Mouse (Mus musculus): ENCODE data around the gene Notch3.

Gene Notch3

DNA sequence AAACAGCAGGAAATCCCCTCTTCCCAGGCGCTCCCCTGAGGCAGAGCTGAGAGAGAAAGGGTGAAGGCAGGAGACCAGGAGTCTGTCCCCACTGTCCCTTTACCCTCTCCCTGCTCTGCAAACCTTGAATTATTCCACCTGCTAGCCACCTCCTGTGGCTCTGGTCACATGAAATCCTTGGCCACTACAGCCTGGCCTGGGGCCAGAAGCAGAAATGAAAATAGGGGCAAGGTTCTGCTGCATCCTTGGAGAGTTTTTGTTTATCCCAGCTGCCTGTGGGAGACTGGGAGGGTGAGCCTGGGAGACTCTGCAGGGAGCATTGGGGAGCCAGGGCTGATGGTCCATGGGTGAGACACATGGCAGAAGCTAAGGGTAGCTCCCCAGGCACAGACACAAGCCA, 69.0 kb downstream of the Notch3 start:
- DNase-seq (ENCODE audit: low spot score in 2 of 2) = no peak

DNA sequence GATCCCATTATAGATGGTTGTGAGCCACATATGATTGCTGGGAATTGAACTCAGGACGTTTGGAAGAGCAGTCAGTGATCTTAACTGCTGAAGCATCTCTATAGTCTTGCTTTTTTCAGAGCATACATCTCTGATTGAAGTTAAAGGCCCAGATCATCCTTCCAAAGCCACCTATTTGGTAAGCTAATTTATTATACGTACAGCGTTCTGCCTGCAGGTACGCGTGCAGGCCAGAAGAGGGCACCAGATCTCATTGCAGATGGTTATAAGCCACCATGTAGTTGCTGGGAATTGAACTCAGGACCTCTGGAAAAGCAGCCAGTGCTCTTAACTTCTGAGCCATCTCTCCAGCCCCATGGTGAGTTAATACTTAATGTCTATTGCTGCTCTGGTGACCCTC, 73.8 kb downstream of the Notch3 start:
- DNase-seq (ENCODE audit: low spot score in 2 of 2) = no peak

DNA sequence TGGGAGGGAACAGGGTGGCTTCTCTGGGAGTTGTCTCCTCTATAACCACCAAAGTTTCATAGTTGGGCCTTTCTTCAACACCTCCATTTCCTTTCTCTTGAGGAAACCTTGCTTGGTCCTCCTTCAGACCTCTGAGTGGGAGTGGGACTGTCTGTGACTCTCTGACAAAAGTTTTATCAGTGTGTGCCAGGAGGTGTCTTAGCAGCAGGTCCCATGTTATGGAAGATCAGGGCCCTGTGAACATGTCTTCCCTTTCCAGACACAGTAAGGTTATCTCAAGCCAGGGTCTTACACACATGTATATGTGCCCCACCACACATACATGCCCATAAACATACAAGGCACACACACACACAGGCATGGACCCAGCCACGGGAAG, 74.4 kb downstream of the Notch3 start:
- no peak for DNase-seq (ENCODE audit: low spot score in 2 of 2)

DNA sequence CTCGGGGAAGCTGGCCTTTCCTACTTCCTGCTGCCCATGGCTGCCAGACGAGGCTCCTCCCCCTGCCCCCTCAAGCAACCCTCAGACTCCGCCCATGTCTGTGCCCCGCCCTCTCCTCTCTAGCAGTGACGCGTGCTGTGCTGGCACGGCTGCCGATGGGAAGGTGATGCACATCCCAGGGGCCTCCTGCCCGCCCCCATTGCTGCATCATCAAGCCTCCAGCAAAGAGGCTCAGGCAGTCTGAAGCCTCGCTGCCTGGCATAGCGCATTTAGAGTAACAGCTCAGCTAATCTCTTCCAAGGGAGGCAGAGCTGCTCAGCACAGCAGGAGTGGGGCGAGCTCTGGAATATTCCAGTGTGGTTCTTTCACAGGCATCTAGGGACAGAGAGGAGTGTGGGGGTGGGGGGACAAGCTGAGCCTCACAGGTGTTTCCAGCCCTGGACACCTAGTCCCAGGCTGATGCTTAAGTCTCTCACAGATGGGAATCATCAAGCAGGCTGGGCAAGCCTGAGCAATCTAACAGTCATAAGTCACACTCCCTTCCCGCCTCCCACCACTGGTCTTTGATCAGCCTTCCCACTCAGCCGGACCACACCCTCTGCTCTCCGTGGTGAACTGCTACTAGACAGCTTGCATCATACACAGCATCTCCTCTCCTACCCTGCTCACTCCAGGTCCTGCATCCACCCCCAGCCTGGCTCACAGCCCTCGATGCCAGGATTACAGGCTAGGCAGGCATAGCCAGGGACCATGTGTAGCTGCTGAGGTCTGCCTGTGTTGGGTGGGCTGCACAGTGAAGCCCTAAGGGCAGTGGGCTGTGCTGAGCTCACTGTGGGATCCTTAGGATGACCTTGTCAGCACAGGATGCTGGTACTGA, 75.0 kb downstream of the Notch3 start:
- peak; percentile 73 to 82 for DNase-seq (ENCODE audit: low spot score in 2 of 2)

DNA sequence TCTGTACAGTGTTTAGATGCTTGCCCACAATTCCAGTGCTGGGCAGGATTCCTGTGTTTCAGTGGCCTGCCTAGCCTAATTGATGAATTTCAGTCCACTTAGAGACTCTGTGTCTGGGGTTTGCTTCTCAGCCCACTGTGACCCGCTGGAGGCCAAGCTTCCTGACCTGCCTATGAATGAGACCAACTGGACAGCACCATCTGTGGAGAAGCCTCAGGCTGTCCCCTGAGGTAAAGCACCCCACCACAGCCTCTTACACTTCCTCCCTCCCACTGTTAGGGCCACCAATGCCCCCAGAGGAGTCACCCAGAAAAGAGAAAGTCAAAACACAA, 75.7 kb downstream of the Notch3 start:
- no peak for DNase-seq (ENCODE audit: low spot score in 2 of 2)

DNA sequence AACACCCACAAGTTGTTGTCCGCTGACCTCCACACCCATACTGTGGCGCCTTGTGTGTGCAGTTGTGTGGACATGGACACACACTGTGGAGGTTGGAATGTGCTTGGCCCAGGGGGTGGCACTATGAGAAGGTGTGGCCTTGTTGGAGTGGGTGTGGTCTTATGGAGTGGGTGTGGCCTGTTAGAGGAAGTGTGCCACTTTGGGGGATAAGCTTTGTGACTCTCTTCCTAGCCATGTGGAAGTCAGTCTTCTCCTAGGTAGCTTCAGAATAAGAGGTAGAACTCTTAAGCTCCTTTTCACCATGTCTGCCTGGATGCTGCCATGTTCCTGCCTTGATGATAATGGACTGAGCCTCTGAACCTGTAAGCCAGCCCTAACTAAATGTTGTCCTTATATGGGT, 79.6 kb downstream of the Notch3 start:
- no peak for DNase-seq (ENCODE audit: low spot score in 2 of 2)

DNA sequence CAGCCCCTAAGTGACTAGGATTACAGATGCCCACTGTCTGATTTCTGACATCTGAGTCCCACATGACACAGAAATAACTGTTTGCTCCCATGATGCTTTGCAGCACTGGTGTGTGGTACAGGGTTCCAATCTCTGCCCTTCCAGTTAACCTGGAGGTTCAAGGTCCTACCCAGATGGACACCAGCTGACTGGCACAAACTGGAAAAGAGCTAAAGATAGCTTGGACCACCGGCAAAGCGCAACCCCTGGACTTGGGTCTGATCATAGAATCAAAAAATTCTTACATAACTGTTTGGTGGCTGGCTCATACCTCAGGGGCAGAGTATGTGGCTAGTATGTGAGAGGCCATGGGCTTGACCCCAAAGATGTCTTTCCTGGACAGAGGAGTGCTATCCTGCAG, 83.3 kb downstream of the Notch3 start:
- no peak for DNase-seq (ENCODE audit: low spot score in 2 of 2)

DNA sequence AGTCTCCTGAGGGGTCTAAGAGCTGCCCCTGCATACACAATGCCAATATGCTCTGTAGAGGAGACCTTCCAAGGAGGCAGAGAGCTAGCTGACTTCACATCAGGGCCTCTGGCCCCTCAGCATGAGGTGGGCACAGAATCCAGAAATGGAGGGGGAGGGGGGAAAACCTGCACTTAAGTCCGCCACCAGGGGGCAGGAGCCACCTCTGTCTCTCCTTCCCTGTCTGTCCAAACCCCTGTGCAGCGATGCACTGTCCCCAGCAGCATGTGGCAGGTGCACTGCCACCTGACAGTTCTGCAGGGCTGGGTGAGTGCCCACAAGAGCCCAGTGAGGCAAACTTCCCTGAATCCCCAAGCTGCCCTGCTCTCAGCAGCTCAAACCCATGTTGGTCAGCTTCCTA, 91.5 kb downstream of the Notch3 start:
- no peak for DNase-seq (ENCODE audit: low spot score in 2 of 2)

DNA sequence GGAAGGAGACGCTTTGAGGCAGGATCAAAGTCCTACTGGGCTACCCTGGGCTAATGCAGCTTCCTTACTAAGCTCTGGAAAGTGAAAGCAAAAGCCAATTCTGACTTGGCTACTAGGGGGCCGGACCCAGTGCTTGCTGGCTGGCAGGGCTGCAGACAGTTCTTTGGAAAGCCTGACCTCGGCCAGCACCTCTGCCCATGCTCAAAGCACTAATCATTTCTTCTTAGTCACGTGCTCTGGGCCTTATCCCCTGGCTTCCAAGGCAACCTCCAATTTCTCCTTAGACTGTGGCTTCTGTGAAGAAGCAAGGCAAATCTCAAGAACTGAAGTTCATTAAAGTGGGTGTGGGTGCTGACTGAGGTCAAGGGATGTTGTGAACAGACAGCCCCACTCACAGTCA, 92.0 kb downstream of the Notch3 start:
- no peak for DNase-seq (ENCODE audit: low spot score in 2 of 2)

DNA sequence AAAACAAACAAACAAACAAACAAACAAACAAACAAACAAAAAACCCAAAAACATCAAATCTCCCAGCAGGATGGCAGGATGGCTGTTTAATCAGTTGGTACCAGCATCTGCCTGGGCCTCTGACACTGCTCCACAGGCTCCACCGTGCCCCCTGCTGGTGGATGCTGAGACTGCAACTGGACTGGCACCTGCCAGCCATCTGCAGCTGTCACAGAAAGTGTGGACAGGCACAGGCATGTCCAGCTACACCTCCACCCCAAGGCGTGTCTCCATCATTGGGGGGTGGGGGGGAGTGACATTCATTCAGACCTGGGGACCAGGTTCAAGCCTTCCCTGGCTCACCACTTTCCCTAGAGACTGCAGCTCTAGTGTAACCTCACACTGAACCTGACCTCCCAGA, 93.3 kb downstream of the Notch3 start:
- peak; percentile 37 to 56 for DNase-seq (ENCODE audit: low spot score in 2 of 2)

Data from right cerebral cortex, postnatal 36 days (tissue).